ENCODE assay signal across 22 mouse cellular contexts in the genomic region with DNA sequence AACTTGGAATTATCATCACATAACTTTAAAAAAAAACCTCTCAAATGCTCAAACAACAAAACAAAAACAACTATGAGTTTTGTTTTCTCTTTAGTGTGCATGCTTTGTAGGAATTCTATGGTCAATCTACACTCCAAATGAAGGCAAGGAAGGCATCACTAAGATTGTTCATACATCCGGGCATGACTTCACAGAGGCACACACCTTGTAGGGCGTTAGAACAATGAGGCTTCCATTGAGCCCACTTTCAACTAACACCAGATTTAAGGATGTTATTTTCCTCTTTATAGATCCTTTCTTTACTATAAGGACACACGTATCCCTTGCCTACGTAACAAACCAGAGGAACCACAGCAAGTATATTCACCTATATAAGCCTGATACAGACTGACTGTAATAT. TPM values are rescaled to one million over a fixed set of nuclear protein-coding genes. Genes with fewer than 3 reads are reported as not detected.
DNase-seq lines count a peak whose midpoint lies in the region; ATAC-seq and TF ChIP-seq lines count a peak whose summit lies in the region.
"Had no signal": no experiment of that assay in that cellular context is flagged by ENCODE, and none has a peak within 500 bp of the region (broad histone marks: within the 10 kb centered on the region; RNA-seq: fewer than 3 reads in every experiment).

No protein-coding gene starts in this region.

- no peak for ATAC-seq in heart, embryonic 16.5 days (replicated peaks; ENCODE audit: extremely low read depth, insufficient read depth, low FRiP score)
- ATAC-seq in heart, embryonic 12.5 days (ENCODE audit: insufficient number of reproducible peaks, low FRiP score): no peak
- ATAC-seq in liver, embryonic 14.5 days (ENCODE audit: insufficient read depth): no peak
- ATAC-seq in activated CD4-positive, CD25-positive, alpha-beta regulatory T cell, adult 4 months: no peak
- ATAC-seq: forebrain, embryonic 16.5 days; hindbrain, embryonic 16.5 days; intestine, postnatal 0 days; midbrain, embryonic 16.5 days; Patski had no signal

- H3K4me2 ChIP-seq in heart, embryonic 16.5 days (ENCODE audit: low read depth, low read length): peak overlapping the region; percentile 80; the same call in 1 of the 2 replicates
- no peak overlapping the region for H3K4me2 ChIP-seq in heart, embryonic 12.5 days
- H3K4me2 ChIP-seq in liver, embryonic 14.5 days (ENCODE audit: low read depth): peak overlapping the region; percentile 80
- H3K4me2 ChIP-seq: embryonic facial prominence, embryonic 13.5 days; limb, embryonic 13.5 days; stomach, embryonic 15.5 days had no signal

- no peak overlapping the region; the same call in 1 of the 2 replicates for H3K27ac ChIP-seq in heart, embryonic 16.5 days (ENCODE audit: low read length)
- H3K27ac ChIP-seq in heart, embryonic 12.5 days (ENCODE audit: poor library complexity, severe bottlenecking): no peak overlapping the region
- H3K27ac ChIP-seq in thymus, adult 2 months (ENCODE audit: control insufficient read depth, insufficient read depth, low read length): peak overlapping the region; percentile 64; the same call in 1 of the 2 replicates
- H3K27ac ChIP-seq in liver, embryonic 14.5 days: no peak overlapping the region; the same call in 1 of the 2 replicates
- H3K27ac ChIP-seq: embryonic facial prominence, embryonic 13.5 days; kidney, postnatal 0 days; limb, embryonic 13.5 days; stomach, embryonic 15.5 days had no signal

- no peak for TF ChIP-seq CTCF in thymus, adult 2 months (IDR thresholded peaks at IDR 0.05; ENCODE audit: borderline replicate concordance, control insufficient read depth, extremely low read depth, insufficient read depth, low read length, poor library complexity)
- TF ChIP-seq CTCF in liver, embryonic 14.5 days (IDR thresholded peaks at IDR 0.05; ENCODE audit: low read depth): no peak

- no peaks in the 10 kb centered on the region for H3K36me3 ChIP-seq in heart, embryonic 16.5 days (ENCODE audit: control insufficient read depth, insufficient read depth)
- no peaks in the 10 kb centered on the region for H3K36me3 ChIP-seq in heart, embryonic 12.5 days
- no peaks in the 10 kb centered on the region for H3K36me3 ChIP-seq in thymus, adult 2 months (ENCODE audit: control insufficient read depth, insufficient read depth, low read length)
- no peaks in the 10 kb centered on the region for H3K36me3 ChIP-seq in liver, embryonic 14.5 days (replicated peaks; ENCODE audit: control insufficient read depth, insufficient read depth, low read depth)
- H3K36me3 ChIP-seq: embryonic facial prominence, embryonic 13.5 days; limb, embryonic 13.5 days; stomach, embryonic 15.5 days had no signal

- peaks cover 23% of the 10 kb centered on the region for H3K4me1 ChIP-seq in heart, embryonic 16.5 days (ENCODE audit: control insufficient read depth, insufficient read depth, low read length)
- peaks cover 36% of the 10 kb centered on the region for H3K4me1 ChIP-seq in heart, embryonic 12.5 days (replicated peaks)
- peaks cover 42% of the 10 kb centered on the region for H3K4me1 ChIP-seq in thymus, adult 2 months (replicated peaks; ENCODE audit: control insufficient read depth, insufficient read depth, low read length)
- H3K4me1 ChIP-seq in liver, embryonic 14.5 days (replicated peaks; ENCODE audit: control insufficient read depth in 2 of 2, insufficient read depth in 2 of 2, low read length in 1 of 2): peaks cover 11 to 20% of the 10 kb centered on the region in 2 experiments

- H3K9me3 ChIP-seq in heart, embryonic 16.5 days (replicated peaks; ENCODE audit: control insufficient read depth, low read length): no peaks in the 10 kb centered on the region
- H3K9me3 ChIP-seq in heart, embryonic 12.5 days (replicated peaks): no peaks in the 10 kb centered on the region
- no peaks in the 10 kb centered on the region for H3K9me3 ChIP-seq in liver, embryonic 14.5 days (ENCODE audit: control insufficient read depth, low read length)
- H3K9me3 ChIP-seq: embryonic facial prominence, embryonic 13.5 days; limb, embryonic 13.5 days; stomach, embryonic 15.5 days had no signal

- no peak for TF ChIP-seq EP300 in liver, embryonic 14.5 days (IDR thresholded peaks at IDR 0.05; ENCODE audit: low read depth)

- no peak overlapping the region for H3K4me3 ChIP-seq in heart, embryonic 16.5 days (ENCODE audit: low read length)
- H3K4me3 ChIP-seq in heart, embryonic 12.5 days: no peak overlapping the region
- H3K4me3 ChIP-seq in thymus, adult 2 months (ENCODE audit: control insufficient read depth, insufficient read depth, low read length): no peak overlapping the region
- no peak overlapping the region for H3K4me3 ChIP-seq in liver, embryonic 14.5 days (ENCODE audit: insufficient read depth in 1 of 2, low read depth in 2 of 2, low read length in 2 of 2)
- H3K4me3 ChIP-seq: embryonic facial prominence, embryonic 13.5 days; limb, embryonic 13.5 days; stomach, embryonic 15.5 days had no signal

- H3K27me3 ChIP-seq in heart, embryonic 16.5 days (ENCODE audit: control insufficient read depth, insufficient read depth, low read length): no peaks in the 10 kb centered on the region
- 0 out of 2 replicates have a peak, but pooled peaks cover 2% of the 10 kb centered on the region for H3K27me3 ChIP-seq in heart, embryonic 12.5 days (replicated peaks)
- H3K27me3 ChIP-seq in thymus, adult 2 months (ENCODE audit: control insufficient read depth, insufficient read depth, low read length): no peaks in the 10 kb centered on the region
- no peaks in the 10 kb centered on the region; the same call in 1 of the 2 replicates for H3K27me3 ChIP-seq in liver, embryonic 14.5 days (ENCODE audit: control insufficient read depth, insufficient read depth, low read length)
- H3K27me3 ChIP-seq: Patski; stomach, embryonic 15.5 days had no signal

- WGBS in heart, embryonic 16.5 days: 86% methylated on average over 4 of the region's 4 CpGs
- 91% methylated on average over 4 of the region's 4 CpGs for WGBS in heart, embryonic 12.5 days
- 66% methylated on average over 4 of the region's 4 CpGs for WGBS in thymus, adult 2 months
- 76% methylated on average over 4 of the region's 4 CpGs for WGBS in liver, embryonic 14.5 days (ENCODE audit: insufficient replicate concordance)

- no peak for TF ChIP-seq POLR2A in thymus, adult 2 months (IDR thresholded peaks at IDR 0.05; ENCODE audit: control insufficient read depth, extremely low read depth, insufficient read depth, low read length, poor library complexity)

- DNase-seq in thymus, adult 2 months: no peak
- no peak for DNase-seq in thymus, adult 18-20 months
- DNase-seq in liver, embryonic 14.5 days (ENCODE audit: low read depth in 3 of 3, low spot score in 3 of 3): no peak
- no peak for DNase-seq in kidney, adult 18-20 months
- DNase-seq: adrenal gland, postnatal 14 days; cerebellum, postnatal 10 days; heart, postnatal 14 days; layer of hippocampus, postnatal 36 days; lung, postnatal 14 days; retina, postnatal 1 day had no signal

- H3K9ac ChIP-seq in heart, embryonic 16.5 days (ENCODE audit: low read length): no peak overlapping the region
- no peak overlapping the region for H3K9ac ChIP-seq in heart, embryonic 12.5 days
- H3K9ac ChIP-seq in liver, embryonic 14.5 days (replicated peaks): no peak overlapping the region
- H3K9ac ChIP-seq: embryonic facial prominence, embryonic 13.5 days; limb, embryonic 13.5 days; stomach, embryonic 15.5 days had no signal

RNA-seq across cellular contexts. Expression of a gene that starts 3.0 kb away (rescaled TPM):
- 31.3 and 36.5 TPM in 2 replicates for polyA plus RNA-seq in heart, embryonic 16.5 days (2015; fragmentation: Nextera tagmentation; extraction: Ambion mirVana)
- polyA plus RNA-seq in heart, embryonic 12.5 days (2016; fragmentation: Nextera tagmentation; extraction: Ambion mirVana): 35.0 and 35.3 TPM in 2 replicates
- polyA plus RNA-seq in thymus, adult 2 months (2012; rRNA removed): 178 and 204 TPM in 2 replicates
- polyA plus RNA-seq in liver, embryonic 14.5 days (2012; rRNA removed): 10.6 and 12.4 TPM in 2 replicates
- 16.4 and 19.3 TPM in 2 replicates for polyA plus RNA-seq in liver, embryonic 14.5 days (2014; fragmentation: Nextera tagmentation; extraction: Ambion mirVana)
- 10 to 100 TPM; 27.8 to 37.2 TPM for polyA plus RNA-seq in activated CD4-positive, CD25-positive, alpha-beta regulatory T cell, adult 4 months (2017; shearing (Covaris generic))

RNA-seq across cellular contexts. Expression of a gene that starts 11.6 kb away (rescaled TPM):
- 10.1 and 15.1 TPM in 2 replicates for polyA plus RNA-seq in heart, embryonic 16.5 days (2015; fragmentation: Nextera tagmentation; extraction: Ambion mirVana)
- polyA plus RNA-seq in heart, embryonic 12.5 days (2016; fragmentation: Nextera tagmentation; extraction: Ambion mirVana): 6.6 and 8.3 TPM in 2 replicates
- 136 and 161 TPM in 2 replicates for polyA plus RNA-seq in thymus, adult 2 months (2012; rRNA removed)
- 7.8 and 8.5 TPM in 2 replicates for polyA plus RNA-seq in liver, embryonic 14.5 days (2012; rRNA removed)
- polyA plus RNA-seq in liver, embryonic 14.5 days (2014; fragmentation: Nextera tagmentation; extraction: Ambion mirVana): 7.2 and 8.6 TPM in 2 replicates
- polyA plus RNA-seq in activated CD4-positive, CD25-positive, alpha-beta regulatory T cell, adult 4 months (2017; shearing (Covaris generic)): 10 to 100 TPM; 23.8 to 37.0 TPM
